Mouse (Mus musculus): ENCODE data around the gene Gm3453. TPM values are rescaled to one million over a fixed set of nuclear protein-coding genes. Genes with fewer than 3 reads are reported as not detected.

Gene Gm3453
- polyA plus RNA-seq, 1 experiment from 2014 or later: not detected

Other genes with a start within 250 kb of the Gm3453 start
- gene Gm3373, start 237.6 kb downstream of the Gm3453 start, polyA plus RNA-seq (2014; fragmentation: Nextera tagmentation; extraction: Ambion mirVana): 0.17 and 0.46 TPM in 2 replicates
- gene Gm3383, start 171.2 kb downstream of the Gm3453 start, polyA plus RNA-seq (2014; fragmentation: Nextera tagmentation; extraction: Ambion mirVana): 1.7 and 1.9 TPM in 2 replicates
- not detected in 2 replicates for gene Gm3424, start 148.8 kb downstream of the Gm3453 start, polyA plus RNA-seq (2014; fragmentation: Nextera tagmentation; extraction: Ambion mirVana)
- 0.17 and 0.39 TPM in 2 replicates for gene Gm8237, start 98.8 kb downstream of the Gm3453 start, polyA plus RNA-seq (2014; fragmentation: Nextera tagmentation; extraction: Ambion mirVana)
- 0.52 and 0.99 TPM in 2 replicates for gene Gm3248, start 17.4 kb downstream of the Gm3453 start, polyA plus RNA-seq (2014; fragmentation: Nextera tagmentation; extraction: Ambion mirVana)
- gene Gm6337, start 79.1 kb upstream of the Gm3453 start, polyA plus RNA-seq (2014; fragmentation: Nextera tagmentation; extraction: Ambion mirVana): not detected in 2 replicates
- 1.3 and 2.2 TPM in 2 replicates for gene Gm8206, start 114.8 kb upstream of the Gm3453 start, polyA plus RNA-seq (2014; fragmentation: Nextera tagmentation; extraction: Ambion mirVana)
- 2.8 and 4.3 TPM in 2 replicates for gene Gm3468, start 129.5 kb upstream of the Gm3453 start, polyA plus RNA-seq (2014; fragmentation: Nextera tagmentation; extraction: Ambion mirVana)
- gene Gm3476, start 146.7 kb upstream of the Gm3453 start, polyA plus RNA-seq (2014; fragmentation: Nextera tagmentation; extraction: Ambion mirVana): not detected in 2 replicates
- not detected in 2 replicates for gene Gm21560, start 240.2 kb upstream of the Gm3453 start, polyA plus RNA-seq (2014; fragmentation: Nextera tagmentation; extraction: Ambion mirVana)

Data from embryonic facial prominence, embryonic 11.5 days (tissue).